ENCODE assay signal across 1 mouse cellular context in genomic region chr10:69185894-69186893, GRCm38 (mm10).
TF ChIP-seq lines count a peak whose summit lies in the region.

No protein-coding gene starts in this region.

TF ChIP-seq in CH12.LX, 34 proteins besides CTCF, POLR2A, EP300 and RAD21 (continued from another document):
- TF ChIP-seq MAFK (IDR thresholded peaks at IDR 0.05; ENCODE audit: insufficient replicate concordance, low read length) (0 out of 2 replicates have a peak, but pooled peaks have one; percentile 1), NELFE (IDR thresholded peaks at IDR 0.05; ENCODE audit: low read depth, low read length) (peak; percentile 42; the same call in 1 of the 2 replicates), USF2 (conservative IDR thresholded peaks at IDR 0.05; ENCODE audit: low read depth, low read length) (no peak), BHLHE40 (IDR thresholded peaks at IDR 0.05; ENCODE audit: low read depth, low read length) (no peak; the same call in 1 of the 2 replicates), RCOR1 (conservative IDR thresholded peaks at IDR 0.05; ENCODE audit: low read depth, low read length) (0 out of 2 replicates have a peak, but pooled peaks have one; percentile 59), NRF1 (IDR thresholded peaks at IDR 0.05; ENCODE audit: low read depth, low read length) (no peak), ZNF384 (IDR thresholded peaks at IDR 0.05; ENCODE audit: low read depth, low read length) (peak; percentile 99), JUN (IDR thresholded peaks at IDR 0.05; ENCODE audit: insufficient read depth, low read depth, low read length) (no peak; the same call in 1 of the 2 replicates), SMC3 (IDR thresholded peaks at IDR 0.05; ENCODE audit: low read depth, low read length) (peak; percentile 81), MYC (IDR thresholded peaks at IDR 0.05; ENCODE audit: low read depth, low read length) (no peak), MXI1 (IDR thresholded peaks at IDR 0.05; ENCODE audit: low read depth, low read length) (no peak), POLR2AphosphoS2 (IDR thresholded peaks at IDR 0.05; ENCODE audit: low read depth, low read length) (no peak), TBP (conservative IDR thresholded peaks at IDR 0.05; ENCODE audit: low read depth, low read length) (no peak), ZC3H11A (IDR thresholded peaks at IDR 0.05; ENCODE audit: low read depth, low read length) (peak; percentile 74), ZKSCAN1 (IDR thresholded peaks at IDR 0.05; ENCODE audit: borderline replicate concordance, low read depth, low read length) (peak; percentile 50; the same call in 1 of the 2 replicates), CHD2 (IDR thresholded peaks at IDR 0.05; ENCODE audit: low read length) (peak; percentile 2; the same call in 1 of the 2 replicates), SIN3A (IDR thresholded peaks at IDR 0.05; ENCODE audit: low read length) (peak; percentile 40; the same call in 1 of the 2 replicates)
